Mouse (Mus musculus): ENCODE results near the gene Yaf2. TPM values are rescaled to one million over a fixed set of nuclear protein-coding genes. Genes with fewer than 3 reads are reported as not detected.
A peak's percentile ranks its signal among the peaks of the same experiment; 100 is the strongest.

Yaf2 gene
- polyA plus RNA-seq, 1 experiment: 21.0 TPM

GRCm38 (mm10) chr15:93368558-93368957 is 31.8 kb upstream of the Yaf2 start:
- H3K4me3 ChIP-seq (ENCODE audit: control insufficient read depth, insufficient read depth, low read length): no peak overlapping the region
- 69% methylated on average over 9 of the region's 9 CpGs for WGBS
- no peak for TF ChIP-seq CTCF (IDR thresholded peaks at IDR 0.05; ENCODE audit: borderline replicate concordance, control insufficient read depth, extremely low read depth, insufficient read depth, low read length, poor library complexity)

GRCm38 (mm10) chr15:93365561-93365960 is 28.8 kb upstream of the Yaf2 start:
- WGBS: 96% methylated on average over 6 of the region's 6 CpGs

More at GRCm38 (mm10) chr15:93368558-93368957, 31.8 kb upstream of the Yaf2 start:
- no peak for DNase-seq
- Histone ChIP-seq H3K27ac (ENCODE audit: control insufficient read depth, insufficient read depth, low read length) (no peak overlapping the region), H3K27me3 (ENCODE audit: control insufficient read depth, insufficient read depth, low read length) (no peaks in the 10 kb centered on the region), H3K36me3 (ENCODE audit: control insufficient read depth, insufficient read depth, low read length) (no peaks in the 10 kb centered on the region), H3K4me1 (replicated peaks; ENCODE audit: control insufficient read depth, insufficient read depth, low read length) (no peaks in the 10 kb centered on the region)

GRCm38 (mm10) chr15:93358346-93359095 is 21.8 kb upstream of the Yaf2 start:
- TF ChIP-seq POLR2A (IDR thresholded peaks at IDR 0.05; ENCODE audit: control insufficient read depth, extremely low read depth, insufficient read depth, low read length, poor library complexity) (no peak), CTCF (IDR thresholded peaks at IDR 0.05; ENCODE audit: borderline replicate concordance, control insufficient read depth, extremely low read depth, insufficient read depth, low read length, poor library complexity) (no peak)
- 90% methylated on average over 19 of the region's 19 CpGs for WGBS
- Histone ChIP-seq H3K4me1 (replicated peaks; ENCODE audit: control insufficient read depth, insufficient read depth, low read length) (no peaks in the 10 kb centered on the region), H3K36me3 (ENCODE audit: control insufficient read depth, insufficient read depth, low read length) (no peaks in the 10 kb centered on the region), H3K27ac (ENCODE audit: control insufficient read depth, insufficient read depth, low read length) (no peak overlapping the region), H3K4me3 (ENCODE audit: control insufficient read depth, insufficient read depth, low read length) (no peak overlapping the region), H3K27me3 (ENCODE audit: control insufficient read depth, insufficient read depth, low read length) (no peaks in the 10 kb centered on the region)
- no peak for DNase-seq

More at GRCm38 (mm10) chr15:93365561-93365960, 28.8 kb upstream of the Yaf2 start:
- Histone ChIP-seq H3K36me3 (ENCODE audit: control insufficient read depth, insufficient read depth, low read length) (no peaks in the 10 kb centered on the region), H3K27ac (ENCODE audit: control insufficient read depth, insufficient read depth, low read length) (no peak overlapping the region), H3K4me3 (ENCODE audit: control insufficient read depth, insufficient read depth, low read length) (no peak overlapping the region), H3K27me3 (ENCODE audit: control insufficient read depth, insufficient read depth, low read length) (no peaks in the 10 kb centered on the region), H3K4me1 (replicated peaks; ENCODE audit: control insufficient read depth, insufficient read depth, low read length) (no peaks in the 10 kb centered on the region)
- no peak for DNase-seq
- no peak for TF ChIP-seq POLR2A (IDR thresholded peaks at IDR 0.05; ENCODE audit: control insufficient read depth, extremely low read depth, insufficient read depth, low read length, poor library complexity)
- no peak for TF ChIP-seq CTCF (IDR thresholded peaks at IDR 0.05; ENCODE audit: borderline replicate concordance, control insufficient read depth, extremely low read depth, insufficient read depth, low read length, poor library complexity)

DNA sequence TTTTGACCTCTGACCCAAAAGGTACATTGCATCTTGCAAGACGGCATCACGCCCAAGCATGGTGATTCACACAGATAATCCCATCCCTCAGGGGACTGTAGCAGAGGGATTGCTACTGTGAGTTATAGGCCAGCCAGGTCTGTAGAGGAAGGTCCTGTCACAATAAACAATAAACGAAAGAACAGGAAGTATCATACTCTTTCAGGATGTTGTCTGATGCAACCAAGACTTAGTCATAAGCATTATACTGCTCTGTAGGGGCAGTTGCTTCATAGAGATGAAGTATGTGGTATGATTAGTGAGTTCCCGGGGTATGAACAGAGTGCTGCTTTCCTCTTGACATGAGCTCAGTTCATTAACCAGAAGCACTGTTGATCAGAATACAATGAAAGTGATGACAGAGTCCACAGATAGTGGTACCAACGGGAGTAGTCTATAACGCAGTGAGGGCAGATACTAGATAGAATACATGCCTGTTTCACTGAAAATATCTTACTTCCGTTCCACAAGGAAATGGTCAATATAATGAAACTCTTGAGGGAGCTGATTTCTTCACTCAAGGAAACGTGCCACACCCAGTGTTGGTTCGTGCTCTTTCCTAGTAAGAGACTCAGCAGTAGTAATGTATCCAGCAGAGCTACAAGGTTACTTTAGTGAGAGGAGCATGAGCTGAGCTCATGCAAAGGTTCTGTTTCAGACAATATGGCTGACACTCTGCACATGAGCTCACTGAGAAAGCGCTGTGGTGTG is 4.1 kb upstream of the Yaf2 start:
- Histone ChIP-seq H3K27ac (ENCODE audit: control insufficient read depth, insufficient read depth, low read length) (no peak overlapping the region), H3K4me3 (ENCODE audit: control insufficient read depth, insufficient read depth, low read length) (no peak overlapping the region), H3K27me3 (ENCODE audit: control insufficient read depth, insufficient read depth, low read length) (no peaks in the 10 kb centered on the region; the same call in 1 of the 2 replicates), H3K36me3 (ENCODE audit: control insufficient read depth, insufficient read depth, low read length) (no peaks in the 10 kb centered on the region), H3K4me1 (replicated peaks; ENCODE audit: control insufficient read depth, insufficient read depth, low read length) (peaks cover 4% of the 10 kb centered on the region; the same call in 1 of the 2 replicates)
- DNase-seq: no peak
- no peak for TF ChIP-seq POLR2A (IDR thresholded peaks at IDR 0.05; ENCODE audit: control insufficient read depth, extremely low read depth, insufficient read depth, low read length, poor library complexity)
- no peak for TF ChIP-seq CTCF (IDR thresholded peaks at IDR 0.05; ENCODE audit: borderline replicate concordance, control insufficient read depth, extremely low read depth, insufficient read depth, low read length, poor library complexity)
- 93% methylated on average over 10 of the region's 10 CpGs for WGBS

- Histone ChIP-seq H3K4me3 (ENCODE audit: control insufficient read depth, insufficient read depth, low read length) (peak overlapping the region; percentile 34), H3K36me3 (ENCODE audit: control insufficient read depth, insufficient read depth, low read length) (no peaks in the 10 kb centered on the region), H3K27ac (ENCODE audit: control insufficient read depth, insufficient read depth, low read length) (no peak overlapping the region), H3K4me1 (replicated peaks; ENCODE audit: control insufficient read depth, insufficient read depth, low read length) (peaks cover 4% of the 10 kb centered on the region; the same call in 1 of the 2 replicates), H3K27me3 (ENCODE audit: control insufficient read depth, insufficient read depth, low read length) (no peaks in the 10 kb centered on the region; the same call in 1 of the 2 replicates)
- no peak for TF ChIP-seq POLR2A (IDR thresholded peaks at IDR 0.05; ENCODE audit: control insufficient read depth, extremely low read depth, insufficient read depth, low read length, poor library complexity)
- TF ChIP-seq CTCF (IDR thresholded peaks at IDR 0.05; ENCODE audit: borderline replicate concordance, control insufficient read depth, extremely low read depth, insufficient read depth, low read length, poor library complexity): no peak
- 6% methylated on average over 51 of the region's 52 CpGs for WGBS
- DNase-seq: no peak
These were observed 144 bp downstream of the Yaf2 start for GRCm38 (mm10) chr15:93336658-93336924.

DNA sequence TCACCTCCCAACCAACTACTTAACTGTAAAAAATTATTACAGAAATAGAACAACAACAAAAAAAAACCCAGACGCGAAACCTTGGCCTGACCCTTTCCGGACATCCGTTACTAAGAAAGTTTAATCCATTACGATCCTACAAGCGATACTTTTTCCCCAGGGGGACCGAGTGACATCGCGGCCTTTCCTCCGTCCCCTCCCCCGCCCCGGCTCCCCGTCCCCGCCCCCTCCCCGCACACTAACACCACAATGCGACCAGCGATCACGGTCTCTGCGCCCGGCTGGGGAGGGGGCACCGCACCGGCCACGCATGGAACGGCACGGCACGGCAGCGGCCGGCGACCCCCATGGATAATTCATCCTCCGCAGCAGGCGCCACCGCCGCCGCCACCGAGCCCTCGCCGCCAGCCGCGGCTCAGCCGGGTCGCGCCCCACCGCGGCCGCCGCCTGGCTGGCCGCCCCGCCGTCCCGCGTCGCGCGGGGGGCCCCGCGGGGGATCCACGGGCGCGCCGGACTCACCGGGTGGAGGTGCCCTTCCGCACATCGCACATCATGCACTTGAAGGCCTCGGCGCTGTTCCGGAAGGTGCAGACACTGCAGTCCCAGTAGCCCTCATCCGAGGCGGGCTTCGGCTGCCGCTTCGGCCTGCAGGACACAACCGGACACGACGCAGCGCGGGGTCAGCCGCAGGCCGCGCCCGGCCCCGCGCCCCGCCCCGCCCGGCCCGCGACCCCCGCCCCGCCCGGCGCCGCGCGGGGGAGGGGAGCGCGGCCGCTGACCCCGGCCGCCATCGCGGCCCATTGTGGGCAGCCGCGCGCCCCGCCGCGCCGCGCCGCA is 696 bp downstream of the Yaf2 start:
- H3K36me3 ChIP-seq (ENCODE audit: control insufficient read depth, insufficient read depth, low read length): no peaks in the 10 kb centered on the region
- TF ChIP-seq POLR2A (IDR thresholded peaks at IDR 0.05; ENCODE audit: control insufficient read depth, extremely low read depth, insufficient read depth, low read length, poor library complexity): no peak
- TF ChIP-seq CTCF (IDR thresholded peaks at IDR 0.05; ENCODE audit: borderline replicate concordance, control insufficient read depth, extremely low read depth, insufficient read depth, low read length, poor library complexity): no peak
- 7% methylated on average over 94 of the region's 110 CpGs for WGBS

More for the DNA sequence above, 696 bp downstream of the Yaf2 start:
- Histone ChIP-seq H3K4me3 (ENCODE audit: control insufficient read depth, insufficient read depth, low read length) (peak overlapping the region; percentile 48), H3K4me1 (replicated peaks; ENCODE audit: control insufficient read depth, insufficient read depth, low read length) (peaks cover 4% of the 10 kb centered on the region; the same call in 1 of the 2 replicates), H3K27ac (ENCODE audit: control insufficient read depth, insufficient read depth, low read length) (no peak overlapping the region), H3K27me3 (ENCODE audit: control insufficient read depth, insufficient read depth, low read length) (no peaks in the 10 kb centered on the region; the same call in 1 of the 2 replicates)
- DNase-seq: peak; percentile 46
